11 mouse cellular contexts compared by ENCODE assay signal in genomic region chr5:142873718-142874117, GRCm38 (mm10).
"Had no signal": no experiment of that assay in that cellular context is flagged by ENCODE, and none has a peak within 500 bp of the region (broad histone marks: within the 10 kb centered on the region; RNA-seq: fewer than 3 reads in every experiment).

No protein-coding gene starts in this region.

- DNase-seq: kidney, adult 8-10 months; kidney, postnatal 36 days; liver, embryonic 13.5 days; lung, adult 2 months; right cerebral cortex, adult 18-20 months; right cerebral cortex, postnatal 25 days; thymus, postnatal 4 days had no signal

- H3K4me2 ChIP-seq: limb, embryonic 15.5 days; liver, embryonic 13.5 days; midbrain, embryonic 13.5 days; neural tube, embryonic 15.5 days had no signal

- ATAC-seq: midbrain, embryonic 13.5 days had no signal

- H3K27me3 ChIP-seq: limb, embryonic 15.5 days; liver, embryonic 13.5 days; midbrain, embryonic 13.5 days; neural tube, embryonic 15.5 days had no signal

- H3K9ac ChIP-seq: limb, embryonic 15.5 days; liver, embryonic 13.5 days; midbrain, embryonic 13.5 days; neural tube, embryonic 15.5 days had no signal

- H3K4me3 ChIP-seq: limb, embryonic 15.5 days; liver, embryonic 13.5 days; midbrain, embryonic 13.5 days; myocyte; neural tube, embryonic 15.5 days had no signal

- H3K27ac ChIP-seq: limb, embryonic 15.5 days; liver, embryonic 13.5 days; midbrain, embryonic 13.5 days; neural tube, embryonic 15.5 days had no signal

- H3K9me3 ChIP-seq: limb, embryonic 15.5 days; liver, embryonic 13.5 days; midbrain, embryonic 13.5 days; neural tube, embryonic 15.5 days had no signal
